Mouse (Mus musculus) embryo, embryonic 11.5 days (tissue): Measurements from ENCODE around the gene Pdxp.
"Not testable (repeated sequence)": the region's sequence is repeated elsewhere in the genome, so short reads cannot be mapped to it uniquely, and the experiment has no call there.

ENCODE experiments used
- DNase-seq: peaks from one replicate; pipeline ENCODE4 v3.0.0-alpha.2; 2012; ENCODE audit warnings: low read depth, low spot score

Pdxp gene

DNA sequence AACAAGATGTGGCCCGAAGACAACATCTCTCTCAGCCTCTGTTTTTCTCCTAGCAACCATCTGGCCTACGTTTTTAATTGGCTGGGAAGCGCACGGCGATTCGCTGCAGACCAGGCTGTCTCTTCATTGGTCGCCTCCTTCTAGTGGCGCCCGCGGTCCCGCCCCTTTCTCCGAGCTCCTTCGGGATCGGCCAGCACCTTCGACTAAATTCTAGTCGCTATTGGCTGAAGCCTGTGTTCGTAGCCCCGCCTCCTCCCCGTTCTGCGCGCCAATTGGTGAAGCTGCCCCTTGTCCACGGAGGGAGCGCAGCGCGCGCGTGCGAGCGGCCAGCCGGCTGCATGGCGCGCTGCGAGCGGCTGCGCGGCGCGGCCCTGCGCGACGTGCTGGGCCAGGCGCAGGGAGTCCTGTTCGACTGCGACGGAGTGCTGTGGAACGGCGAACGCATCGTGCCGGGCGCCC lies at the start of gene Pdxp:
Gene Pdxp, plus strand, starts transcription at position 288 of the 459 bp plus-strand sequence.
- peak; percentile 98 for DNase-seq

DNA sequence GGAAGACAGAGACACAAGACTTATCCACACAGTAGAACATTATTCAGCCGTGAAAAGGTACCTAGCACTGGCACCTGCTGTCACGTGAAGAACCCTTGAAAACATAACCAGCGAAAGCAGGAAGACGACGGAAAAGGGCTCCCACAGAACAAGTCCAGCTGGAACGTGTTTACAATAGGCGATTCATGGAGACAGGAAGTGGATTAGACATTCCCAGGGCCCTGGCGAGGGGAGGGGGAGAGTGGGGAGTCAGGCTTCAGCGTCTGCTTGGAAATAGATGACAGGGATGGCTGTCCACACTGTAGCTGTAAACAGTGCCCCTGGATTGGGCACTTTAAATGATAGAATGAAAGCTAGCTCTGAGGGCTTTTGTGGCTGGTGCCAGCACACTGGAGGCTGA lies 45.3 kb upstream of the Pdxp start:
- no peak for DNase-seq

DNA sequence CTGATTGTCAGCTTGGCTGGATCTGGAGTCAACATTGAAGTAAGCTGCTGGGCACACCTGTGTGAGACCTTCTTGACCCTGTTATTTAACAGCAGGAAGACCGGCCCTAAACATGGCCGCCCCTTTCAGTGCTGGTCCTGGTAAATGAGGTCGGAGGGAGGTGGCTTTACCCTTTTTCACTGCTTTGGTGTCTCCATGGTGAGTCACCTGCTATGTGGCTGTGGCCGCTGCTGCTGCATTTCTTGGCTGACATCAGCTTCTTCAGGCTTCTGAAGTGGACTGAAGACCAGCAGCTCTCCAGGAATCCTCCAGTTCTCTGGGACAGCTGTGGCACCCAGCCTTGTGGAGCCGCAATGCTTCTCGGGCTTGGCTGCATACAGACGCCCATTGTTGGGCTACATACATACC lies 44.9 kb upstream of the Pdxp start:
- no peak for DNase-seq

DNA sequence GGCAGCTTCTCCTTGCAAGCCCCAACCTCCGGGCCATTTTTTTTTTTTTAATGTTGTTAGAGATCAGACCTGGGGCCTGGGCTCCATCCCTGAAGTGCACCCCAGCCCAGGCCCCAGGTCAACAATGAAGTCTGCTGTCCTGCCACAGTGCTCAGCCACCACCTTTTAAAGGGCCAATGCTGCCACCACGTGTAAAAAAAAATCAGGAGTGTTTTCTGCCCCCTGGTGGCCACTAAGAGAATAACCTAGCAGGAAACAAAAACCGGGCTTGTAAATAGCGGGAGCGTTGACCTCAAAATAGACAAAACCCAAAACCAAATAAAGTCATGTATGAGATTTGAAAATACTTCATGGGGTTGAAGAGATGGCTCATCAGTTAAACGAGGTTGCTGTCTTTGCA lies 43.9 kb upstream of the Pdxp start:
- DNase-seq: peak; percentile 40

DNA sequence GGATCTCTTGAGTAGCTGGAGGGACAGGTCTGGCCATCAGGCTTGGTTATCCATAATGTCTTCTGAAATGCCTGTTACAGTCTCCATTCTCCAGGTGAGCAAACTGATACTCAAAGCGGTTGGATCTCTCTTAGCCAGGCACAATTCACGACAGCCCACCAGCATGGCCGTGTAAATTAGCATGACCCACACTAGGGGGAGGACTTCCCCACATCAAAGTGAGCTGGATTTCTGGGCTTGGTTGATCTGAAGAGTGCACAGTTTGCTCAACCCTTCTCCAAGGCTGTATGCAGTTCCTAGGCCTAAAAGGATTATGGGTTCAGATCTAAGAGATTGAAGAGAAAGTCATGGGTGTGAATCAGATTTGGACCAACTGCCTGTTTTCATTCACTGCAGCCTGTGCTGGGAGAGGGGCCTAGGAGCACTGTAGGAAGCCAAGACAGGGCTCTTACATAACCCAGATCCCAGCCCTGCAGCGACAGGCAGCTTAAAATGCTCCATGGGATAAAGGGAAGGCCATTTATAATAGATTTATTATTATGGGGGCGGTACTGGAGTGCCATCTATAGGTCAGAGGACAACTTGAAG lies 41.6 kb upstream of the Pdxp start:
- no peak for DNase-seq

DNA sequence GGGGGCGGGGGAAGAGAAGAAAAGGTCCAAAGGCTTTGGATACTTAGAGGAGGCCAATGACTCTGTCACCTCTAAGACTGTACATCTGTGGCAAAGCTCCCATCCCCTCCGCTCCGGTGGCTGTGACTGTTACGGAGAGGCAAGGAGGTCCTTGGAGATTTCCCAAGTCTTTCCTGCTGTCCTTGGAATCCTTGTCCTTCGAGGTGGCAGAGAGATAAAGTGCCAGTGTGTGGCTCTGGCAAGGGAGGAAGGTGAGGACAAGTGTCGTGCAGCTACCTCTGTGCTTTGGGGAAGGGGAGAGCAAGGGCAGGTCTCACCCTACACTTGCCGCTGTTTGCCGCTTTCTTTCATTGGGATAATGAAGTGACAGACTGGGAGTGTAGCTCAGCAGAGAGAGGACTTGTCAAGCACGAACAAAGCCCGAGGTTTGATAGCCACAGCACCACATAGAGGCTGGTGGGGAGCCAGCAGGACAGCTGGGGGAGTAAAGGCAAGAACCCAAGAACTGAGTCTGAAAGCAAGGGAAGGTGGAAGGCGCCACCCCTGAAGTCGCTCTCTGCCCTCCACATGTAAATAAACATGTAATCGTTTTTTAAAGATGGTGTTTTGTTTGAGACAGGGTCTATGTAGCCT lies 39.8 kb upstream of the Pdxp start:
- DNase-seq: no peak

DNA sequence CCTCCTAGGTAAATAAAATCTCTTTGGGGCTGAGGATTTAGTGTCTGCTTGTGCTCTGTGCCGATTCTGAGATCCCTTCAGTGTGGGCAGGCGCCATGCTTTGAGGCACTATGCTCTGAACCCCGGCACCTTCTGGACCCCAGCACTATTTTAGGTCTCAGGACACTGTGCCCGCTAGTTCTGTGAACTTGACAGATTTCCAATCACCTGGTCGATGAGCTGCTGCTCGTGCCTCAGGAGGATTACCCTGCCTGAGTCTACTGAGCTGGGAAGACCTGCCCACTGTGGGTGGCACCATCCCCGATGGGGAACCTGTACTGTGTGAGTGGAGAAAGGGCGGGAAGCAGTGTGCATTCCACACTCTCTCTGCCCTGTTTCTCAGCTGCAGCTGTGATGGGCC lies 38.7 kb upstream of the Pdxp start:
- DNase-seq: no peak

DNA sequence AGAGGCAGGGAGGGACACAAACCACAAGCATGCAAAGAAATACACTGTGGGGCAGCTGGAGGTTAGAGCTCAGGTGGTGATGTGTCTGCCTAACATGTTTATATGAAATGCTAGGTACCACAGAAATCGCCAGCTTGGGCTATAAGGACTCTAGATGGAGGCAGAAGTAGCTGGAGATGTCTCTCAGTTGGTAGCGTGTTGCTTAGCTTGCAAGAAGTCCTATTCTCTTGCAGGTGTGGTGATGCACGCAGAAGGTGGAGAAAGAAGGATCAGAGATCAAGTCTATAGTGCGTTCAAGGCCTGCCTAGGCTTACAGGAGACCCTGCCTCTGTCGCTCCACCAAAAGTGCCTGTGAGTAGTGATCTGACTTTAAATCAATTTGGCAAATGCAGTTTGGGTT lies 38.2 kb upstream of the Pdxp start:
- DNase-seq: no peak

DNA sequence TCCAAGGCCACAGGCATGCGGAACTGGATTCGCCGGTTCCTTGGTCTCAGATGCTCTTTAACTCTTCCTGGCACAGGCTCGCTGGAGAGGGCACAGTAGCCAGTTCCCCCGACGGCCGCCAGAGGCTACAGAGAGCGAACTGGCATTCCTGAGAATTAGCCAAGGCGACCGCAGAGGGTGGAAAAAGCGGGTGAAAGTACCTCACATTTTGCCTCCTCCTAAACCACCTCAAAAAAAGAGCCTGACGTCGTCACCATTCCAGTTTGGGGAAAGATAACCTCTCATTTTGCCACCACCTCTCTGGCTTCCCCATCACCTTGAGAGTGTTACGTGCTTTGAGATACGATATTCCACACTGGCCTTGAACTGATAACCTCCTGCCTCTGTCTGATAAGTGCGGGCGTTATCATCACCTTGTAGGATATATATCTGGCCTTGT lies 37.4 kb upstream of the Pdxp start:
- DNase-seq: peak; percentile 65

DNA sequence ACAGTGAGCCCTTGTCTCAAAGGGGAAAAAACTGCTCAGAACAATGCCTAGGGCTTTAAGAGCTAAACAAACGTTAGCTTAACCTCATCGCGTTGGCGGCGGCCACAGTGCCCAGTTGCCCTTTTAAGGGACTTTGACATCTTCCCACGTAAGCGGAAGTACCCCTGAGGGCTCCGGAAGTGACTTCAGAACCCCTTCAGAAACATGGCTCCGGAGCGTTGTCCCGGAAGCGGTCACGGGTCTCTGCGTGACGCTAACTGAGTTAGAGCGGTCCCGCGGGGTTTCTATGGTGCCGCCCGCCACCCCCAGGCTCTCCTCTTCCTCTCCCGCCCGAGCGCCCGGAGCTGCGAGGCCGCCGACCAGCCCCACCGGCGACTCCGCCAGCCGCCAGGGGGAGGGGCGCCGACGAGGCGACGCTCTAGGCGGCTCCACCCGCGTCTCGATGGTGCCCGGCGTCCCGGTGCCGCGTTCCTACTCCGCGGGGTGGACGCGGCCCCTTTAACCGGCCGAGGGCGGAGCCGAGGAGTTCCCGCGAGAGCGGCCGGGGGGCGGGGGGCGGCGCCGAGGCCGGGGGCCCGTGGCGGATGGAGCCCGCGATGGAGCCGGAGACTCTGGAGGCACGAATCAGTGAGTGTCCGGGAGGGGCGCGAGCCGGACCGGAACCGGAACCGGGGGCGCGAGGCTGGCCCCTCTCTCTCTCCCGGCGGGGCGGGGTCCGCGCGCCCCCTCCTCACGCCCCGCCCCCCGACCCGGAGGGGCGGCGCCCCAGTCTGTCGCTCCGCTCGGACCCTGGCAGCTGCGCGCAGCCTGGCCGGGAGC lies 36.5 kb upstream of the Pdxp start, which contains the start of gene Gga1:
Gene Gga1, plus strand, starts transcription at position 200 of the 819 bp plus-strand sequence.
- DNase-seq: peak; percentile 95

DNA sequence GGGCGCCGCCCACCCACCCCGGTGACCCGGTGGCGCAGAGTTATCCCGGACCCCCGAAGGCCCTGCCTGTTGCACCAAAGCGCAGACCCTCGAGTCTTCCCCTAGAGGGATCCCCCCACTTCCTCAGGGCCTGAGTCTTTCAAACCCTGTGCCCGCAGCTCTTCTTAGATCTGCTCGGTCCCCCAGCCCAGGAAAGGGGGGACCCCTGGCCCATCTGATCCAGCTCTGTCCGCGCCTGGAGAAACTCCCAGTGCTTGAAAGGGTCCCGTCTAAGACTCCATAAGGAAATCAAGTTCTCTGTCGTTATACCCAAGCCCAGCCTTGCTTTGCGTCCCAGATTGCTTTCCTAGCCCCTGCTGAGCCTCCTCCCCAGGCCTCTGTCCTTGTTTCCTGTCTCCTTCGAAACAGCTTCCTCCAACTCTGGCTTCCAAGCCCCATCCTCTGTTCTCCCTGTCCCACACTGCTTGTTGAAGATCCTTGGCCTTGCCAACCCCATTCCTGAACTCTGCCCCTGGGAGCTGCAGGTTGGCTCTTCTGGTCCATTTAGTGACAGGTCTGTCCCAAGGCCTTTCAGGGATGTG lies 35.8 kb upstream of the Pdxp start:
- DNase-seq: no peak

DNA sequence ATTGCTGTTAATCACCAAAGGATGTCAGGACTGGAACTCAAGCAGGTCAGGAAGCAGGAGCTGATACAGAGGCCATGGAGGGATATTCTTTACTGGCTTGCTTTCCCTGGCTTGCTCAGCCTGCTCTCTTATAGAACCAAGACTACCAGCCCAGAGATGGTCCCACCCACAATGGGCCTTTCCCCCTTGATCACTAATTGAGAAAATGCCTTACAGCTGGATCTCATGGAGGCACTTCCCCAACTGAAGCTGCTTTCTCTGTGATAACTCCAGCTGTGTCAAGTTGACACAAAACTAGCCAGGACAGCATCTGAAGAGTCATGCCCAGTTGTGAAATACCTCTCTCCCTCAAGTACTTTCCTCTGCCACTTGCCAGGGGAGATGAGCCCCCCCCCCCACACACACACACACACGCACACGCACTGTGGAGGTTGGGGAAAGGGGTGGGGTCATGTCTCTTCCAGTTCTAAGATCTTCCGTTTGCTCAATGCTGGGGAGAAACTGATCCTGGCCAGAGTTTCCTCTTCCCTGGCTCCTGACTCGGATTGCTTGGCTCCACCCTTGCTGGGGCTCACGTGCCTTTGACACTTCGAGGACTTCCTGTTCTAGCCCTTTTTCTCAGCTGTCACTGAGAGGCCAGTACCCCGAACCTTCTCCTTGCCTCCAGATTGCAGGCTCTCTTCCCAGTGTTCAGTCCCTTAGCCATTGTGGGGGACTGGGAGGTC lies 34.8 kb upstream of the Pdxp start:
- not testable (repeated sequence) for DNase-seq

DNA sequence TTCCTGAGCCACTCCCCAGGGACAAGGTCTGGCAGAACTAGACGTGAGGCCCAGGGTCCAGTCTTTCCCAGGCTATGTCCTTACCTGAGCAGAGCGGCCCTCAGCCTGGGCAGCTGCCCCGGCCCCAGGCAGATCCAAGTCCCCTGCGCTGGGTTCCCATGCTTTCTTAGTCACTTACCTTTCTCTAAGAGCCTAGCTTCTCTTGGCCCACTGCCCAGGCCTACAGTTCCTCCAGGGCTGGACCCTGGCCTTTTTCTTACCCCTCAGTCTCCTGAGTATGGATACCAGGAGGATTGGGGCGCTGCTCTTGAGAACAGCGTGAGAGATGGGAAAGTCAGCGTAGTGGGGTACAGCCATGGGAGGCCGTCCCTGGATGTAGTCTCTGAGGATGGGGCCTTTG lies 33.3 kb upstream of the Pdxp start:
- no peak for DNase-seq

DNA sequence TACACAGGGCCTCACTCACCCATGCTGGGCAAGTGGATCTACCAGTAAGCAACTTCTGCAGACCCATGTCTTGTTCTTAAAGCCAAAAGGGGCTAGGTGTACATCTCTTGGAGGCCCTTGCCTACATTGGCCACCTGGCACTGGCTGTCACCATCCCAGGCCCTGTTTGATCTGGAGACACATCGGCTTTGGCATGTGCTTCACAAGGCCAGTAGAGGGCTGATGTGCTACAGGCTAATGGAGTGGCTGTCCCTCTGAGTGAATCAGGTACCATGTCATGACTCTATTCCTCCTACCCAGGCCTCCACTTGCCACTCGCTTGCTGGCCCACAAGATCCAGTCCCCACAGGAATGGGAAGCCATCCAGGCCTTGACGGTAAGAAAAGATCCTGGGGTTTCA lies 31.9 kb upstream of the Pdxp start:
- no peak for DNase-seq

DNA sequence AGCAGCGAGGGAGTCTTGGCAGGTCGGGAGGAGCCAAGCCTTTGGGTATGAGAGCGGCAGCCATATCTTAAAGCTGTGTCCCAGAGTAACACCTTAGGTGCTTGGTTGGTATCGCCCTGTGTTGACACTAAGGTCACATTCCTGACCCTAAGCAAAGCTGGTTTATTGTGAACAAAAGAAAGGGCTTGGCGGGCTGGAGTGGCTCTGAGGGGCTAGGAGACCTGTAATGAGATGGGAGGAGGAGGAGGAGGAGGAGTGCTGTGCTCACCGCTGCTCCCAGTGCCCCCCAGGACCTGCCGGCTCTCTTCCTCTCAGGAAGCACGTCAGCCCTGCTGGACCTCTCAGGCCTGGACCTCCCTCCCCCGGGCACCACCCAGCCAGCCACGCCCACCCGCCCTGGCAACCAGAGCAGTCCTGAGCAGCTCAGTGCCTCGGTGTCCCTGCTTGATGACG lies 24.3 kb upstream of the Pdxp start:
- DNase-seq: no peak

DNA sequence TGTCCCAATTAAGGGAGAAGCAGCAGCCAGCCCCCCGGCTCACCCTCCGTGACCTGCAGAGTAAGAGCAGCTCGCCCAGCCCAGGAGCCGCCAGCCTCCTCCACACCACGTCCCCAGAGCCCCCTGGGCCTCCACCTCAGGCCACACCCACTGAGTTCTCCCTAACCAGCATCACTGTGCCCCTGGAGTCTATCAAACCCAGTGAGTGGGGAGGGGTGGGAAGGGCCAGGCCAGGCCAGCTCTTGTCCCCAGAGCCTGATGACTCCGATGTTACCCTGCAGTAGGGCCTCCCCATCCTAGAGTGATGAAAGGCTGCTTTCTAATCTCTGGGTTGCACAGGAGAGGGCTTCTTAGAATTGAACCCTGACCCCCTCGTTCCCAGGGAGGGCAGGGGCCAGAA lies 21.3 kb upstream of the Pdxp start:
- no peak for DNase-seq

DNA sequence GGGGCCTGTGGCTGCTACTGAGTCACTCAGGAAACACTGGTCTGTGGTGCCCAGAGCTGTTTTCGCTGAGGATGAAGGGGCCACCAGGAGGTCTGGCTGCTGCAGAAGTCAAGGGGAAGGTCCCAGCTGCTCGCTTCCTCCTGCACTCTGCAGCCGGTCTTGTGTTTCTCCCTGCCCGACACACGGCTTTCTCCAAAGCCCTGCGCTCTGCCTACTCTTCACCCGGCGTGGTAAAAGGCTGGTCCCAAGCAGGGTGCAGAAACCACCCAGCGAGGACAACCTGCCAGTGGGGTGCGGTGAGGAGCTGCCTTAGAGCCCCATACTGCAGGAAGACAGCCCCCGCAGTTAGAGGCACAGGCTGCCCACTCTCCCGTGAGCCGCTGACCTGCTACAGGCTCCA lies 19.0 kb upstream of the Pdxp start:
- no peak for DNase-seq

DNA sequence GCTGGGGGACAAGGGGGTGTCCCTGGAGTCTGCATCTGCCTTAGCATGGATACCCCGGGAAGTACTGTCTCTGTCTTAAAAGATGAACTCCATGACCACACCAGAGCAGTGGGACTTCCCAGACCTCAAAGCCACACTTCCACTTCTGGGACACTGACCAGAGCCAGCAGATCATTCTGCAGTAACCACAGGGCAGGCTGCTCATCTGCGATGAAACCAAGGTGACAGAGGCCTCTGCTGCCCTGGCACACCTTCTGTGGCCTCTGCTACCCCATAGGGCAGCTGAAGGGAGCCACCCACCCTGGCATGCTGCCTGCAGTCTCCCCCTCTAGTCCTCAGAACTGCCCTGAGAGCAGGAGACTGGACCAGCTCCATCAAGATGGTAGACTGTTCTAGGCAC lies 18.0 kb upstream of the Pdxp start:
- no peak for DNase-seq

DNA sequence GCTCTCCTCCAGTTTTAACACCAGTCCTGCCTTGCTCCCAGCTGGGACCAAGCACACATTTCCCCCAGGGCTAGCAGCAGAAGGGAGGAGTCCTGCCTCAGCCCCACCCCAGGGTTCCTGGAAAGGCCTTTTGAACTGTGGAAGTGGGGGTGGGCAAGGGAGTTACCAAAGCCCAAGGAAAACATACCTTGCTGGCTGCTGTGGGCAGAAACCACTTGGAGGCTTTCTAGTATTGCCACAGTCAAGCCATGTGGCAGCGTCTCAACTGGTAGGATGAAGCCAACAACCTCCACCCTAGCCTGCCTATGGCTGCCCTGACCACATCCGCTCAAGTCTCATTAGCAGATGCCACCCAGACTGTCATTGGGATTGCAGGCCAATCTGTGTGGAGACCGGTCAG lies 17.6 kb upstream of the Pdxp start:
- no peak for DNase-seq

DNA sequence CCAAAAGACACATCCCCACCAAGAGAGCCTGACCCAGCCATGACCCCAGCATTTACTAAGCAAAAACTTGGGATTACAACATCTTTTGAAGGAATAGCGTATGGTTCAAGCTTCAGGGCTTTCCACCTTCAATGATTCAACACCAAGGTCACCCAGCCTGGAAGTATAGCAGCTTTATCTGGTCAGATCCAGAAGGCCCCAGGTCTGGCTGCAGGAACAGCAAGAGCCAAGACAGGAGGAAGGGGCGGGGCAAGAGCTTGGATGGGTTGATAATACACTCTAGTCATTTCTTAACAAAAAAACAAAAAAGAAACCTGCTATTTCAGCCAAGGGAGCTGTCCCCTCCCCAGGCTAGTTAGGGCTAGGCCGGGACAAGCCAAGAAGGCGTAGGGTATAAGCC lies 16.2 kb upstream of the Pdxp start:
- no peak for DNase-seq

DNA sequence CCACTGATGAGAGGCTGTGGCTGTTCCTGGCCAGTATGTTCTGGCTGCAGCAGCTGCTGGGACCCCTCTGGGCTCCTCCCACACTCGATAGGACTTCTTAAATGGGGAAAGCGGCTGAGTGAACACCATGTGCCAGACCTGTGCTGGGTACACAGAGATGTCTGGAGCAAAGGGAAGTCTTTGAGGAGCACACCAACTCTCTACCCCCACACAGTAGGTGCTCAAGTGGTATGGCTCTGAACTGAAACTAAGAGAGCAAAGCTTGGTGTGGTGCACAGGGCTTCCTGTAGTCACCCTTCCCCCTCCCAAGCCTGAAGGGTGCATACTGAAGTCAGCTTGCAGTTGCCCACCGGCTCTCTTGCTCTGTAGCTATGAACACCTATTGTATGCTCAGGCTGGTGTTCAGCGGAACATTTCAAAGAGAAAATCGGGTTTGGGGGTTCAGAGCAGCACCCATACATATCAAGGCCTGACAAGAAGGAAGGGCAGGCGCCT lies 15.2 kb upstream of the Pdxp start:
- no peak for DNase-seq

DNA sequence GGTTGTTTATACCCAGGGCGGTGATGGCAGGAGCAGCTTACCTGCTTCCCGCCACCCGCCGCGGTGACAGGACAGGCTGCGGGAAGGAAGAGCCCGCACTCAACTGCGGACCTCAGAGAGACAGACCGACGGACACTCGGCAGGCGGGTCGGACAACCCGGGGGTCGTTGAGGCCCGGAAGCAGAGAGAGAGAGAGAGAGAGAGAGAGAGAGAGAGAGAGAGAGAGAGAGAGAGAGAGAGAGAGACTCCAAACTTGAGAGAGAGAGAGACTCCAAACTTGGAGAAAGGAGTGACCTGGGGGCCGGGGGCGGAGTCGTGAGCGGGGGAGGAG lies 14.3 kb upstream of the Pdxp start, which contains the start of gene Gm49510:
Gene Gm49510, plus strand, starts transcription at position 259 of the 331 bp plus-strand sequence.
- DNase-seq: no peak
